Mouse (Mus musculus) embryo, embryonic 11 days (tissue): Measurements from ENCODE around the gene Gm20425.

Experiments
- DNase-seq: peaks from one replicate; pipeline ENCODE4 v3.0.0-alpha.2; 2015

Gene Gm20425

GRCm38 (mm10) chr9:103149074-103149799, 80.9 kb downstream of the Gm20425 start:
- no peak for DNase-seq

GRCm38 (mm10) chr9:103147103-103147502, 83.0 kb downstream of the Gm20425 start:
- no peak for DNase-seq

GRCm38 (mm10) chr9:103146703-103147102, 83.4 kb downstream of the Gm20425 start:
- peak; percentile 53 for DNase-seq

GRCm38 (mm10) chr9:103146257-103146656, 83.8 kb downstream of the Gm20425 start:
- DNase-seq, result no peak

- DNase-seq, result no peak
Measured at GRCm38 (mm10) chr9:103145351-103145750, 84.8 kb downstream of the Gm20425 start.

GRCm38 (mm10) chr9:103143881-103144280, 86.2 kb downstream of the Gm20425 start:
- no peak for DNase-seq

GRCm38 (mm10) chr9:103141266-103141665, 88.8 kb downstream of the Gm20425 start:
- no peak for DNase-seq

GRCm38 (mm10) chr9:103140384-103140783, 89.7 kb downstream of the Gm20425 start:
- no peak for DNase-seq
